Mouse (Mus musculus): ENCODE measurements at regions not wholly inside any gene's neighbourhood (a gene's known extent, or its start where the extent isn't known, plus 50 kb on each side); places are given as distances from the start of the nearest gene placed in this dataset.

DNA sequence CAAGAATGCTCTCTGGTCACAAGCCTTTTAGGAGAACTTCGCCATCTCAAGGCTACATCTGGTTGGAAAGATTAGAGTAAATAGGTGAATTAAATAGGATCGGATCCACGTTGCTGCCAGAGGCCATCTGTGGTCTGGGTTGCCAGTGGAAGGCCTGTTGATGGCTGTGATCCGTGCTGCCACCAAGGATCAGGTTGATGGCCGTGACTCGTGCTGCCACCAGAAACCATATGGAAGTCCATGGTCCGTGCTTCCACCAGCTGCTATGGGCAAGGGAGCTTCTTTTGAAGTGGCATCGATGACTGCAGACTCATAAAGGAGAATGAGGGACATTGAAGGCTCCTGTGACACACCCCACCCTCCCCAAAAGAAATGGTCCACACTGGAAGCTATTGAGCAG, 79.6 kb downstream of the Atp1a1 start:
- DNase-seq, result peak in 1 of 2 experiments; percentile 35

DNA sequence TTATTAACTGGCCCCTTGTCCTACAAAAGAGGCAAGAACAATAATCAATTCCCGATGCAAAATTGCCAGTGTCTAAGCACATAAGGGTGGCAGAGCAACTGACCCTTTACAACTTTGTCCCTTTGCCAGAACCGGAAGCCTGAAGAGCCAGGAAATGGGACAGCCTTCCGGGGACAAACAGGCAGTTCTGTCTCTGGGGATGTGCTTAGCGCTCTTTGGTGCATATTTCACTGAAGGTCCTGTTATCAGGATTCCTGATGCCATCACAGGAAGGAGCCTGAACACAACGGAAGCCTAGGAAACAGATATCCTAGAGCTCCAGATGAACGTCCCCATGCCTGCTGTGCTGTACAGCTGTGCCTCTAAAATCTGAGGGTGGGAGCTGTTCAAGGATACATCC, 80.0 kb downstream of the Atp1a1 start:
- no peak for DNase-seq

DNA sequence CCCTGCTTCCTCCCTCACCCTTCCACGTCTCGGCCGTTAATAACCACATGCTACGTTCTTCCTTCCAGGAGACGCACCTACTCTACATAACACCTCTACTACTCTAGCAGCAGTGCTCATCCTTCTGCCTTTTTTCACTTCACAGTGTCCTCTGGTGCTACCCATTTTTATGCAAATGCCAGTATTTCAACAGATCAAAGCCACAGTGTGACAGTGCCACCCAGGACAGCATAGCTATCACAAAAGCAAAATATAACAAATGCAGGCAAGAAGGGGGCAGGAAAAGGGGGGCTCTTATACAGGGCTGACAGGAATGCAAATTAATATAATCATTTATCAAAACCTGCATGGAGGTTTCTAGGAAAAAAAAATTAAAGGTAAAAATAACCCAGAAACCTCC, 81.2 kb downstream of the Atp1a1 start:
- no peak for DNase-seq

DNA sequence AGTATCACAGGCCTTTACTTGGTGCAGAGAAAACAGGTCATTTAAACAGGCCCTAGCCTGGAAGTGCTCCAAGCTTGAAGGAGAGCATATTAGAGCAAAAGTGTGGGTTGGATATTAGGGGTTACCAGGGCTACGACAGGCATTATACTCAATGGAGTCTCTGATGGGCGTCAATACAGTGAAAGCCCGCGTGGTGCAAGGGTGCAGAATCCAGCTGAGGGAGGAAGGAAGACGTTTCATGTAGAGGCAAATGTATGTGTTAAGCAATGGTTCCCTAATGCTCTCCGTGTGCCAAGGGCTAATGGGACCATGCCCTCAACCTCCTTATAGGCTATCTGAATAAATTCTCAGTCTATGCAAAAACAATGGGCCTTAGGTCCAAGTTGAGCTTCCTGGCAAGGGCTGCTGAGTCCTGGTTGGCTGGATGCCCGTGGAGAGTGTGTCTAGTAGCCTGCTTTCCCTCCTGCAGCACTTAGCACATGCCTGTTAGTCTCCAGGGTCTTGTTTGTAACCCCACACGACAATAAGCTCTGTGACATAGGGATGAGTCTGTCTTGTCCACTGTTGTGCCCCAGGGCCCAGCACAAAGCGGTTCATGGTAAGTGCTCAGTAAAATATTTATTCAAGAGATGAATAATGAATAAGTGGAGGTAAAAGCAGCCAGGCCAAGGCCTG, 82.1 kb downstream of the Atp1a1 start:
- peak; percentile 66 to 82 for DNase-seq

DNA sequence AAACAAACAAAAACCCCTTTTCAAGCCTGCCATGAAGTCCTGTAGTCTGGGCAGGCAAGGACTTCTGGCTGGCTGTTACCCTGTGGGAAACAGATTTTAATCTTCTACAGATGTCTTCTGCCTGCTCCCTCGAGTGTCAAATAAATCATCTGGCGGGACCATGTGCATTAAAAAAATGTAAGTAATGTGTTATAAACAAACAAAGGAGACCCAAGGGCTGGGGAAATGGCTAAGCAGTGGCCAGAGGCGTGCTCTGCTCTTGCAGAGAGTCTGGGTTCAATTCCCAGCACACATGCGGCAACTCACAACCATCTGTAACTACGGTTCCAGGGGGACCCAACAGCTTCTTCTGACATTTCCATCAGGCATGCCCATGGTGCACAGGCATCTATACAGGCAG, 83.3 kb downstream of the Atp1a1 start:
- no peak for DNase-seq

DNA sequence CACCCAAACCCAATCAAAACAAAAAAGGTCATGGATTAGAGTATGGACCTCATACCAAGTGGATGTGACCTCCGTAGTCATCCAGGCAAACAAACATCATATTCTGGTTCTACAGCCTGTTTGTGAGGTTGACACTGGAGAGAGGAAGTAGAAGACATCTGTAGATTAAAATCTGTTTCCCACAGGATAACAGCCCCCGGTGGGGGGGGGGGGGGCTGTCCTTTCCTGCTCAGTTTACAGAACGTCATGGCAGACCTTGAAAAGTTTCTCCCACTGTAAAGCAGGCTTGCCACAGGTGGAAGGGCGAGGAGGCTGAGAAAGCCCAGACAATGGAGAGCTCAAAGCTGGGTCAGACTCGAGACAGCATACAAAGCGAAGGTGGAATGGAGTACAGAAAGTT, 84.4 kb downstream of the Atp1a1 start:
- DNase-seq, result no peak

DNA sequence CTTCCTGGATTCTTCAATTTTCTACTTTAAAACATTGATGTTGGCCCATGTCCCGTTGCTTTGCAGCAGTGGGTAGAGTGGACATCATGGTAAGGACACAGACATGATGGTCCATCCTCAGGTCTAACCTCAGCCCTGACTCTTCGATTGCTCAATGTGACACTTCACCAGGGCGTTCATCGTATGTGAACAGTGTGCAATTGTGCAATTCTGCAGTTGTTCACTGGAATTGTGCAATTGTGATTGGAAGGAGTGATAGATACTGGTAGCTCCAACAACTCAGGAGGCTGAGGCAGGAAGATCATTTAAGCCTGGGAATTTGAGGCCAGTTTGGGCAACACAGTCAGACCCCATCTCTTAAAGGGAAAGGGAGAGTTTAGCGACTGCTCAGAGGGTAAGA, 84.9 kb downstream of the Atp1a1 start:
- DNase-seq, result no peak

DNA sequence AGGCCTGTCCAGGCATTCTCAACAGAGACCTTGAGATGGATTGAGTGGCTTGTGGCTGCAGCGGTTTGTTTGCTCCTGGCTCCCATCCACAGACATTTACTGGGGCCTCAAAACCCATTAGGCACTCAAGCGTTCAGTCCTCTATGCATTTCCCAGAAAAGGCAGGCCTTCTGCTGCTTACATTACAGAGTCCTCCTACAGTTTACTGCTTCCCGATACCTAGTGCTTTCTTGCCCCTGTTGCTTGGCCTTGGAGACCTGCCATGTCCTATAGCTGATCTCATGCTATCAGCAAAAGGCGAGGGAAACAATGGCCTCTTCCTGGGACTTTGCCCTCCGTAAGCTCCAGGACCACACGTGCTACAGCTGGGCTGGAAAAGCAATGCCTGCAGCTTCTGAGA, 85.7 kb downstream of the Atp1a1 start:
- no peak for DNase-seq

DNA sequence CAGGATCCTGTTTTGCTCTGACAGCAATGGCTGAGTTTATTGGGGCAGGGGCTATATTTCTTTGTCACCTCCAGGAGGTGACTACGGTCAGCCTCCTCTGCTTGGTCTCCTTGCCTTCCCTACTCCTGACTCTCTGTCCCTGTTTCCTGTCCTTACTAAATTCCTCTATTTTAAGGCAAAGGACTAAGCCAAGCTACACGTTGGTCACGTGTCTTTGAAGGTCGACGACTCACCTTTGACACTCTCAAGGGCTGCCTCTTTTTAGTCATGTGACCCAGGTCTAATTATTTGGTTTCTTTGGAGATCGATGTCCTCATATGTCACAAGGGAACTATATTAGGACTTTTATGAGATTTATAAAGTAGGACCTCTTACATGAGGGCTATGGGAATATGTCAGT, 86.9 kb downstream of the Atp1a1 start:
- peak in 1 of 2 experiments; percentile 10 for DNase-seq

DNA sequence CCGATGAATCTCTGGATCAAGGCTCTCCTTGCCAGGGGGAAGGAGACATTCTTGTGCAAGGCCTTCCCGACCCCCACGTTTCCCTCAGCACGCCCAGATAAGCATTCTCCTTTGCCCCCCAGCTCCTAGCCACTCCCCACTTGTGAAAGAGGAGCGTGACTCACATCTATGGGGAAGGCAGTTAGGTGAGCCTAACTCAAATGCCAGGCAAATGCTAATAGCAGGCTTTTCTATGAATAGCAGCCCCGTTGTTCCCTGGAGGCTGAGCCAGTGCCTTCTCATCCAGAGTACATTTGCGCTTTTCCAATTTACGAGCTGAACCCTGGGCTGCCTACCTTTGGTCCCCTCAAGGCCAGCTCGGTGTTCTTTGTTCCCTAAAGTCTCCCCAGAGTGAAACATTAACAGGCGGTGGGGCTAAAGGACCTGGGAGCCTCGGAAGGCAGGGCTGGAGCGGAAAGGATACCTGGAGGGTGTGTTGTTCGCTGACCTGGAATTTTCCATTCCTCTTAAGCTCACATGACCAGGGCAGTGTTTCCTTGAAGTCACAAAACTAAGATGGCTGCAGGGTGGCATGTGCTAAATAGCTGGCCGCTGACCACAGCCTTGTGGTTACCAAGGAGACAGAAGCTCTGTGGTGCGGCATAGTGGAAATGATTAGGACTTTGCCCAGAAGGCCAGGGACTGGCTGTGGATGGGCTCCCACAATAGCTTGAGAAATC, 87.5 kb downstream of the Atp1a1 start:
- peak in 1 of 2 experiments; percentile 32 for DNase-seq

DNA sequence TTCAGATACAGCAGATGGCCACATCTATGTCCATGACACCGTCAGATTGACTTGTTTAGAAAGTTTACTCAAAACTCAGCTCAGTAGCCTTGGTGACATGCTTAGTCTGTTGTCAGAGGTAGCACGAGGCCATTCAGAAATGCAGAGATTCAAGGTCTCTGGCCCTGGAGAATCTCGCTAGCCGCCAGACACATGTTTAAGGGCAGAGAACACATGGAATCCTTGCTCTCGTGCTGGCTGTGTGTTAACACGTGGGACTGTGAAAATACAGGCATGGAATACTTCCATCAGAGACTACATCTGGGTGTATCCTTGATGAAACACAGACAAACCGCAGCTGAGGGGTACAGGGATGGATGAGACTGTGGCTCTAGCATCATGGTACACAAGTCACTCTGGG, 88.9 kb downstream of the Atp1a1 start:
- no peak for DNase-seq

DNA sequence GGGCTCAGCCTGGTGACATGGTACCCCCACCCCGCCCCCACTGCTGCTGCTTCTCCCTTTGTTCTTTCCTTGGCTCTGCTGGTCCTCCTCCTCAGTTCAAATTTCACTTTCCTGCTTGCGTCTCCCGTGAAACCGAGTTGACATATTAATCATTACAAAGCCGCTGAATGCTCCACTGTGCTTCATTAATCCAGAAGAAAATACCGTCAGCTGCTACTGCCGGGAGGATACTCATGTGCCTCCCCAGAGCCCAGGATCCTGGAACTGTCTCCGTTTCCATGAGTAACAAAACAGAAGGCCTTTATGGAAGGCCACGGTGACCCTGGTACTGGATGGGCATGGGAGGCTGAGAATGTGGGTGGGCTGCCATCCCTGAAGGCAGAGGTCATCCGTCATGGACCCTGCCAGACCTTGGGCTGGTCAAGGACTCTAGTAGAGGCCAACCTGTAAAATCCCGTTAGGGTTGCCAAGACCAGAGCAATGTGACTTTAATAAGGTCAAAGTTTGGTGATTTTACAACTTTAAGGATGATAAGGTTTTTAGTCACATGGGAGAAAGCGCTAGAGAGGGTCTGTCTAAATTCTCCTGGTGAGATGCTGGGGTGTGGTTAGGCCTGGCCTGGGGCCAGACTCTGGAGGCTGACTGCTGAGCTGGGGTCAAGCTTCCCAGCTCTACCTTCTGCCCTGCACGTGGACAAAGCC, 90.7 kb downstream of the Atp1a1 start:
- DNase-seq, result no peak

Measured in cerebellum, postnatal 25 days (tissue).